Mouse (Mus musculus) lung, postnatal 0 days (tissue): ENCODE data around the gene Dusp13. TPM values are rescaled to one million over a fixed set of nuclear protein-coding genes. Genes with fewer than 3 reads are reported as not detected.
A peak's percentile ranks its signal among the peaks of the same experiment; 100 is the strongest.

Experiments
- ATAC-seq: fragments of 200-750 bp; cut with Nextera tagmentation; 2 replicates; pipeline ENCODE4 v1.8.0; 2017; ENCODE audit warnings: moderate library complexity
- DNase-seq: peaks from one replicate; pipeline ENCODE4 v3.0.0-alpha.2; 2016; ENCODE audit warnings: low spot score
- H3K27ac ChIP-seq: fragments of 300-500 bp; sonication (generic); 2 replicates; pipeline ENCODE4 v1.5.1; 2014; ENCODE audit warnings: antibody characterized with exemption, mild to moderate bottlenecking, low read length, mixed read lengths
- H3K27me3 ChIP-seq: fragments of 300-500 bp; sonication (generic); replicated peaks from 2 replicates; pipeline ENCODE4 v1.6.1; 2014; ENCODE audit warnings: low read length, mixed read lengths; ENCODE audit not compliant: insufficient read depth
- H3K36me3 ChIP-seq: fragments of 300-500 bp; sonication (generic); 2 replicates; pipeline ENCODE4 v1.6.1; 2014; ENCODE audit warnings: low read length, mixed read lengths; ENCODE audit not compliant: insufficient read depth
- H3K4me1 ChIP-seq: fragments of 300-500 bp; sonication (generic); 2 replicates; pipeline ENCODE4 v1.6.1; 2014; ENCODE audit warnings: antibody characterized with exemption, low read depth, low read length, mixed read lengths; ENCODE audit not compliant: insufficient read depth
- H3K4me2 ChIP-seq: fragments of 300-500 bp; sonication (generic); replicated peaks from 2 replicates; pipeline ENCODE4 v1.6.1; 2014; ENCODE audit warnings: low read depth, mild to moderate bottlenecking, low read length, moderate library complexity, mixed read lengths
- H3K4me3 ChIP-seq: fragments of 300-500 bp; sonication (generic); 2 replicates; pipeline ENCODE4 v1.5.1; 2014; ENCODE audit warnings: low read depth, low read length
- H3K9ac ChIP-seq: fragments of 300-500 bp; sonication (generic); replicated peaks from 2 replicates; pipeline ENCODE4 v1.6.1; 2014; ENCODE audit warnings: low read depth, mild to moderate bottlenecking
- H3K9me3 ChIP-seq: fragments of 300-500 bp; sonication (generic); 2 replicates; pipeline ENCODE4 v1.6.1; 2016; ENCODE audit warnings: low read length, mixed read lengths
- CTCF ChIP-seq: IDR thresholded peaks from 2 replicates; pipeline ENCODE4 v1.5.1; 2016; ENCODE audit warnings: antibody characterized with exemption, mild to moderate bottlenecking
- EP300 ChIP-seq: IDR thresholded peaks from 2 replicates; pipeline ENCODE4 v1.6.1; 2016; ENCODE audit warnings: antibody characterized with exemption, mild to moderate bottlenecking, control low read depth
- whole genome bisulfite sequencing: fragments of 180-500 bp; shearing (Covaris S2); extraction: QIAGEN DNeasy Blood & Tissue Kit; methylation state at CpG from one replicate; pipeline ENCODE4 v1.1.7; 2014; 5-methylcytosine and 5-hydroxymethylcytosine counted together
- polyA plus RNA-seq: library from polyadenylated mRNA; unstranded; fragments of >200 nt; fragmentation: Nextera tagmentation; extraction: Ambion mirVana; gene quantifications from 2 replicates; pipeline ENCODE4 v1.2.1, GENCODE M21; 2015

The Dusp13 gene
- polyA plus RNA-seq, 1 experiment from 2014 or later = 0.20 TPM

GRCm38 (mm10) chr14:21745149-21745548 lies 5.8 kb downstream of the Dusp13 start:
- ATAC-seq (no peak; the same call in 1 of the 2 replicates), DNase-seq (peak; percentile 23)
- Histone ChIP-seq H3K9ac (no peak overlapping the region), H3K4me3 (no peak overlapping the region), H3K4me2 (no peak overlapping the region), H3K27ac (no peak overlapping the region), H3K4me1 (no peaks in the 10 kb centered on the region; the same call in 1 of the 2 replicates), H3K27me3 (0 out of 2 replicates have a peak, but pooled peaks cover 3% of the 10 kb centered on the region), H3K36me3 (no peaks in the 10 kb centered on the region), H3K9me3 (no peaks in the 10 kb centered on the region)
- 55% methylated on average over 5 of the region's 5 CpGs for WGBS
- TF ChIP-seq CTCF = no peak

DNA sequence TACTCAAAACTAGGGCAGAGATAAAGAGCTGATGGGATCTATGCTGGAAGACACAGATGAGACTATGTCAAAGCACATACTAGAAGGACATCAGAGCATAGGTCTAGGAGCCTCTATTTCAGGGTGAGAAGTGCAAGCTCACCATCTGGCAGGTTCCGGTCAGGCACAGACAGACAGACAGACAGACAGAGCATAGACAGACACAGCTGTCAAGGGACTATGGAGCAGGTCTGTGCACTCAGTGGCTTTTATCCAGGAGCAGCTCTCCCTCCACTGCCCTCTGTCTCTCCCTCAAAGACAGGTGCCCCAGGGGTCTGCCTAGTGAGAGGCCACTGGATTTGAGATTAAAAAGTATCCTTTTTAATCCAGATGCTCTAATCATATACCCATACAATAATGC lies 6.8 kb downstream of the Dusp13 start:
- 88% methylated on average over 1 of the region's 1 CpGs for WGBS
- H3K27ac ChIP-seq = no peak overlapping the region
- H3K27me3 ChIP-seq = 0 out of 2 replicates have a peak, but pooled peaks cover 3% of the 10 kb centered on the region
- ATAC-seq = no peak
- H3K9me3 ChIP-seq = no peaks in the 10 kb centered on the region
- H3K4me1 ChIP-seq = no peaks in the 10 kb centered on the region; the same call in 1 of the 2 replicates
- no peak overlapping the region for H3K9ac ChIP-seq
- no peak for DNase-seq
- no peaks in the 10 kb centered on the region for H3K36me3 ChIP-seq
- H3K4me2 ChIP-seq = no peak overlapping the region
- no peak overlapping the region for H3K4me3 ChIP-seq
- no peak for TF ChIP-seq CTCF
- no peak for TF ChIP-seq EP300

DNA sequence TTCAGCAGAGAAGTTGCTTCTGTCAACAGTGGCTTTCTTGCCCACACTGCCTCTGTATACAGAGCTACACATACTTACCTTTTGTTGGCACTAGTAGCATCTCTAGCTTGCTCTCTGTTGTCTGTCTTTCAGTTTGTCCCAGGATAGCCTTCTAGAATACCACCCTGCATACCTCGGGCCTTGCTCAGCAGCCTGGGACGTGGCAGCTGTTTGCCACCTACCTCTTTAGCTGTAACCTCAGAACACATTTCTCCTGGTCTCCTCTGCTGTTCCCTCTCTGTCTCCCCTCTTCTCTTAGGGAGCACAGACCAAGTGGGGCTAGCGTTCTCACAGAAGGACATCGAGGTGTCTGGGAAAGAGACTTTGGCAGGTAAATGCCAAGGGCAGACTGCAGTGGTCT lies 8.5 kb downstream of the Dusp13 start:
- H3K4me1 ChIP-seq = no peaks in the 10 kb centered on the region; the same call in 1 of the 2 replicates
- H3K4me3 ChIP-seq = no peak overlapping the region
- no peaks in the 10 kb centered on the region for H3K9me3 ChIP-seq
- no peaks in the 10 kb centered on the region for H3K36me3 ChIP-seq
- H3K4me2 ChIP-seq = no peak overlapping the region
- WGBS = 91% methylated on average over 4 of the region's 4 CpGs
- DNase-seq (no peak), ATAC-seq (no peak)
- no peak overlapping the region for H3K27ac ChIP-seq
- TF ChIP-seq EP300 (no peak), CTCF (no peak)
- no peak overlapping the region for H3K9ac ChIP-seq
- H3K27me3 ChIP-seq = no peaks in the 10 kb centered on the region

DNA sequence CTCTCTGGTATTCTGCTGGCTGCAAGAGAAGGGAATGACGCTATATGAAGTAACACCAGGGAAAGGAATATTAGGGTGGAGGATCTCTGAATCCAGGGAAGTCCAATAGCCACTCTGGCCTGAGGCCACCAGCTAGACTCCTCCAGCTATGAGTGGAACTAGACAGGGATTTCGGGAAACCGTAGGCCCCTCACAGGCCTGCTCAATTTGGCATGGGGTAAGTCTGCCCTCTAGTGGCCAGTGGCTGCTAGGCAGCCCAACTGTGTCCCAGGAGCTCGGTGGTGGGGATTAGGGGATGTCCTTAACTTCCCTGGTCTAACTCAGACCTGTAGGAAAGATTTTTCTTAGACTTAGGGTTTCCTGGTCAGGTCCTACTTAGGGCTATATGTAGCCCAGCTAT lies 9.2 kb downstream of the Dusp13 start:
- Histone ChIP-seq H3K4me1 (no peaks in the 10 kb centered on the region), H3K27me3 (no peaks in the 10 kb centered on the region), H3K27ac (no peak overlapping the region), H3K9ac (no peak overlapping the region), H3K36me3 (no peaks in the 10 kb centered on the region), H3K4me3 (no peak overlapping the region), H3K9me3 (no peaks in the 10 kb centered on the region), H3K4me2 (no peak overlapping the region)
- ATAC-seq = peak; percentile 77
- 16% methylated on average over 4 of the region's 4 CpGs for WGBS
- TF ChIP-seq EP300 = no peak
- peak; percentile 97 for TF ChIP-seq CTCF
- peak; percentile 80 for DNase-seq

DNA sequence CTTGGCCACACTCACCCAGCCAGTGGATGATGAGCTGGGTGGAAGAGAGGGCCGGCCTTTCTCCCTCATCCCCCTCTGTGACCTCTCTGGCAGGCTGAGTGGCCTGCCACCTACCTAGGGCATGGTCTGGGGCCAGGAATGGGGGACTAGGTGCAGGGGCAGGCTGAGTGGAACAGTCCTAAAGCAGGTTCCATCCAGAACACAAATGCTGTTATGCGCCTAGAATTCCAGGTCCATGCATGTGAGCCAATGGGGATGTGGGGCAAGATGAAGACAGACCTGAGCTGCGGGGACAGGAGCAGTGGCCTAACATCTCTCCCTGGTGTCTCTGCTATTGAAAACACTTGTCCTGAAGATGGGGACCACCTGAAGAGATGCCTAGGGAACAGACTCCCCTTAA lies 9.7 kb downstream of the Dusp13 start:
- Histone ChIP-seq H3K27ac (no peak overlapping the region), H3K4me3 (no peak overlapping the region), H3K4me2 (no peak overlapping the region), H3K27me3 (no peaks in the 10 kb centered on the region), H3K36me3 (no peaks in the 10 kb centered on the region), H3K4me1 (no peaks in the 10 kb centered on the region), H3K9me3 (no peaks in the 10 kb centered on the region), H3K9ac (no peak overlapping the region)
- DNase-seq = no peak
- 89% methylated on average over 3 of the region's 3 CpGs for WGBS
- TF ChIP-seq CTCF (no peak), EP300 (no peak)
- no peak for ATAC-seq

GRCm38 (mm10) chr14:21740345-21740744 lies 10.6 kb downstream of the Dusp13 start:
- ATAC-seq (no peak), DNase-seq (no peak)
- Histone ChIP-seq H3K36me3 (no peaks in the 10 kb centered on the region), H3K27me3 (no peaks in the 10 kb centered on the region), H3K4me3 (no peak overlapping the region), H3K9me3 (no peaks in the 10 kb centered on the region), H3K9ac (no peak overlapping the region), H3K4me1 (no peaks in the 10 kb centered on the region), H3K4me2 (no peak overlapping the region), H3K27ac (no peak overlapping the region)
- no peak for TF ChIP-seq CTCF
- 87% methylated on average over 7 of the region's 7 CpGs for WGBS
